Mouse (Mus musculus) heart, adult 8-10 months (tissue): ENCODE results near the gene Ugdh. TPM values are rescaled to one million over a fixed set of nuclear protein-coding genes. Genes with fewer than 3 reads are reported as not detected.

ENCODE experiments used
- DNase-seq: peaks from one replicate; pipeline ENCODE4 v3.0.0; 2022; ENCODE audit warnings: low spot score
- total RNA-seq, 4 experiments: library from RNA; stranded (reverse); gene quantifications; 2 replicates each; pipeline ENCODE4 v1.2.4; 2022

Ugdh gene
- total RNA-seq, 4 experiments from 2014 or later = 11.3 to 13.9 (median 12.7) TPM

DNA sequence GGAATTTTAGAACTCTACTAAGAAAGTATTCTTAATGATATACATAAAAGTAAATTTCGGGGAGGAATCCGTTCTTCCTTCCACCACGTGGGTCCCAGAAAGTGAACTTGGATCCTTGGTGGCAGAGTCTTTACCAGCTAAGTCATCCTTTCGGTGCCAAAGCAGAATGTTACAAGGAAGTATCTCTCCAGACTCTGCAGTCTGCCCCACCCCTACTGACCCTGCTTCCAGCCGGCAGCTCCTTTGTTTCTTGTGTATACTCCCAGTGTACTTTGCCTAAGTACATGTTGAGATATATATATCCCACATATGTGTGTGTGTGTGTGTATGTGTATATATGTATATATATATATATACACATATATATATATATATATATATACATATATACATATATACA is 6.3 kb downstream of the Ugdh start:
- no peak for DNase-seq

GRCm38 (mm10) chr5:65428321-65428720 is 7.4 kb downstream of the Ugdh start:
- no peak for DNase-seq

DNA sequence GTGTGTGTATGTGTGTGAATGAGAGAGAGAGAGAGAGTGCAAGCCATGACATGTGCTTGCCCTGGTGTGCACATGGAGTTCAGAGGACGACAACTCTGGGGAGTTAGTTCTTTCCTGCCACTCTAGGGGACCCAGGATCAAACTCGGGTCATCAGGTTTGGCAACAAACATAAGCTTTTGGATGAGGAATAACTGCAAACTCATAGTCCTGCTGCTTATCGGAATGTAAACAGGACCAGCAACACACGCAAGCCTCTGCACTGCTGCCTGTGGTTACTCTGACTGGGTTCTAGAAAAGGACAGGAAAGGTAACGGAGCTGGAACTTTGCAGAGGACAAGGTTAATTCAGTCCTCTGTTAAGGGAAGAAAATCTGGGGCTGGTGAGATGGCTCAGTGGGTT is 10.5 kb downstream of the Ugdh start:
- no peak for DNase-seq

DNA sequence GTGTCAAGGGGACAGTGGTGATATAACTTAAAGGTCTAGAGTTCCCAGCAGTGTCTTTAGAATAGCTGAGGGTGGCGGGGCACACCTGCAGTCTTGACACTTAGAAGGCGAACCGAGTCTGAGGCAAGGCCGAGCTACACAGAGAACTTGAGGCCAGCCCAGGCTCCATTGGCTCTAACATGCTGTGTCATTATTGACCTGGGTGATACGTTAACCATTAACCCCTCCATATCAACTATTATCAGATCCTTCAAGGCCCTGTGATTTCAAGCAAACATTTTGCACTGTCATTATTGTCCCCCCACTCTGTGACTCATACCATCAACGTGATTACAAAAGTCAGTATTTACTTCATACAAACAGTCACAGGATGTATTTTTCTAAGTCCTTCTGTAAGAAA is 11.5 kb downstream of the Ugdh start:
- no peak for DNase-seq

GRCm38 (mm10) chr5:65422803-65423202 is 12.9 kb downstream of the Ugdh start:
- no peak for DNase-seq

- DNase-seq = no peak
These were observed 14.9 kb downstream of the Ugdh start for GRCm38 (mm10) chr5:65420822-65421221.

DNA sequence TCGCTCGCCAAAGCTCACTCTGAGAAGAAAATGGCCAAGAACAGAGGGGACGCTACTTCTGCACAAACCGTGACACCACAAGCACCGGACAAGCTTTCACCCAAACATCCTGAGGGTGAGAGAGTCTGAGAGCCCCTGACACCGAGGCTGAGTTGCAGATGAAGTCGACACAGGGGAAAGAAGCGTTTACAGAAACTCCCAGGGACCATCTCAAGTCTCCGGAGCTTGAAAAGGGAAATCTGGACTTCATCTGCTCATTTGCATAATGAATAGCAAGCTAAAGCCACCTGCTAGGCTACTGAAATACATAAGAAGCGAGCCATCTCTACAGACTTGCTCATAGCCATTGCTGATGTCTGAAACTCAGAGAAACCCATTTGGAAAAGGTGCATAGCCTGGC is 16.6 kb downstream of the Ugdh start:
- DNase-seq = no peak

GRCm38 (mm10) chr5:65415653-65416458 is 19.9 kb downstream of the Ugdh start:
- DNase-seq = no peak

DNA sequence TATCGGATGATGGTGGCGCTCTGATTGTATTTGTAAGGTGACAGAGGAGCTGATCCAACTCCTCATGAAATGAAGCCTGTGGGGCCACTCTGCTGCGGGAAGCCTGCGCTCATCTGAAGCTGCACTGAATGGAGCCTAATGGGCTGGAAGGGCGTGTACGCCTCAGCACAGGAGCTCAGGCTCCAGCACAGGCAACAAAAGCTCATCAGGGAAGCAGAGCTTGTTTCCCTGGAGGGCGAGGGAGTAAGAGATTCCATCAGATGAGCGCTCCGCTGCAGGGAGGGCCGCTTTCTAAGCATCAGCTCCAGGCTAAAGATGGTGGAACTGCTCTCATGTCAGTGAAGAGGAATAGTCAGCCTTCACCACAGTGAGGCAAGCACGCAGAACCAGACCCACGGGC is 27.8 kb downstream of the Ugdh start:
- DNase-seq = no peak

- peak; percentile 79 for DNase-seq
These were observed 34.3 kb downstream of the Ugdh start for GRCm38 (mm10) chr5:65401251-65401994.

- no peak for DNase-seq
These were observed 41.3 kb downstream of the Ugdh start for GRCm38 (mm10) chr5:65394425-65394824.

DNA sequence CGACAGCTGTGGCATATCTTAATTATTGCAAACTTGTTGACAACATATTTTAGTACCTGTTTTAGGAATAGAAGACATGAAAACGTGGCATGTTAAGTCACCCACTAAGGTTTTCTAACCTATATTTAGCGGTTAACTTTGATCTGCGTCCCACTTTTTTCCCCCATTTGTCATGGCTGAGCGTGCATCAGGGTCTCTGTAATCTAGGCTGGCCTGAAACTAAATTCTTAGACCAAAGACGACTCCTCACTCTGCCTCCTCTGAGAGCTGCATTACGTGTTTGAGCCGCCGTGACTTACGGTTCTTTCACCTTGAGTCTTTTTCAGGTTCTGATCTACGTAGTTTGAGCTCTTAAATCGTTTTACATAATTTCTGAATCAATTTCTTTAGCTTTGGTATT is 44.0 kb downstream of the Ugdh start:
- no peak for DNase-seq

DNA sequence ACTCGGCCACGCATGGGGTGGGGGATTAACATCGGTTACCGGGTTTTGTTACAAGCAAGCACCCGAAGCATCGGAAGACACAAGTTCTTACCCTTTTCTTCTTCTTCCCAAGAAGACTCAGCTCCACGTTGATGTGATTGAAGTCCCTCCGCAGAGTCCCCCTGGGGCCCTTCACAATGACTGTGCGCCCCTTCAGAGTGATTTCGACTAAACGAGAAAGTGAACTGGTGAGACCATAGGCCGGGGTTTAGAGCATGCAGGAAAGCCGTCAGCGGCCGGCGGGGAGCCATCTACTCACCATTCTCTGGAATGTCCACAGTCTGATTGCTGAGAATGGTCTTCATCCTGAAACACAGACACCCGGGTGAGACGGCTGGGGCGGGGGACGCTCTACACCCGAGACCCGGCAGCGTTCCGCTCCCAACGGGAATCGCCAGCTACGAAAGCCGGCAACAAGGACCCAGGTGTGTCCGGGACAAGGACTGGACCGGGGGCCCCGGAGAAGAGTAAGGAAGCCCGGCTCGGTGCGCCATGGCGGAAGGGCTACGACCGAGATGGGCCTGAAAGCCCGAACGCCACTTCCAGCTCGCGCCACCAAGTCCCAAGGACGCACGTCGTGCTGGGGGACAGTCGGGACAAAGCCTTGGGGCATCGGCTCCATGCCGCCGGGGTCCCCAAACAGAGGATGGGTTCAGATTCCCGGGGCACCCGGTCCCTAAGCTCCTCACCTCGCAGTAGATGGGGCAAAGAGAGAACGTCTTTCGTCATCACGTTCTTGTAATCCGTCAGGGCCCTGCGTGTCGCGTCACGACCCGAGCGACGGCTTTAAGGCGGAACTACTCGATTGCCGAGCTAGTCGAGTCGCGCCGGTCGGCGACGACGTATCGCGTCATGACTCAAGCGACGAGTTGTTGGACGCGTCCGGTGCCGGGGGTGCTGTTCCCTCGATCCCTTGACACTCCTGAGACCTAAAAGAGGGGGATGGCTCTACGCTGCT is 44.8 kb downstream of the Ugdh start, which contains the start of the genes Rpl9 and Lias:
Rpl9 (minus strand) TSS at position 797 of the 997 bp plus-strand sequence.
Lias (plus strand) TSS at position 850 of the 997 bp plus-strand sequence.
- DNase-seq = peak; percentile 98

- DNase-seq = no peak
These were observed 48.5 kb downstream of the Ugdh start for GRCm38 (mm10) chr5:65387008-65387867.

GRCm38 (mm10) chr5:65385704-65386103 is 50.0 kb downstream of the Ugdh start:
- DNase-seq = no peak

- no peak for DNase-seq
These were observed 61.0 kb downstream of the Ugdh start for GRCm38 (mm10) chr5:65374746-65375145.

DNA sequence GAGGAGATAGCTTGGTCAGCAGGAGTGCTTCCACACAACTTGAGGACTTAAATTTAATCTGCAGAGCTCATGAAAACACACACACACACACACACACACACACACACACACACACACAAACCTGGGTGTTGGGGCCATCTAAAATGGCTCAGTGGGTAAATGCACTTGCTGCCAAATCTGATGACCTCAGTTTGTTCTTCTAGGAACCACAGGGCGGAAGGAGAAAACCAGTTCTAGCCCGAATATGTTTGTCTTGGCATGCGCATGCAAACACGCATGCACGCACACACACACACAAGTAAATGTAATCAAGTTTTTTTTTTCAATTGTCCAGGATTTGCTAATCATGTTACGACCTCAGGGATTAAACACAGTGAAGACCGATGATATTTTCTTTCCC is 64.2 kb downstream of the Ugdh start:
- DNase-seq = no peak

DNA sequence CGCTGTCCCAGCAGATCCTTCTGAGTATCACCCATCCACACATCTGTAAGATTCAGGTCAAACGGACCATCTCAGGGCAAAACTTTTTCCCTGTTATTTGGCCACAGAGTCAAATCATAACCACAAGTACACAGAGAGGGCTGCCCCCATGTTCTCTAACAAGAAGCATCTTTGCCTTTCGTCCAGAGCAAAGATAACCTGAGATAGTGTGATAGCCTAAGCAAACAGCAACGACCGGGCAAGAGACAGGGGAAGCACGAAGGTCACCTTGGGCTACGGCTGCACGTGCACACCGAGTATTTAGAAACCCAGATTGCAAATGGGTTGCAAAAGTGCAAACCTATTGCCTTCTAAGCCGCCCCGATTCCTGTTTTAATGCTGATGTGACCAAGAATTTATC is 67.9 kb downstream of the Ugdh start:
- DNase-seq = no peak
